Mouse (Mus musculus): ENCODE measurements at regions not wholly inside any gene's neighbourhood (a gene's known extent, or its start where the extent isn't known, plus 50 kb on each side); places are given as distances from the start of the nearest gene placed in this dataset.

DNA sequence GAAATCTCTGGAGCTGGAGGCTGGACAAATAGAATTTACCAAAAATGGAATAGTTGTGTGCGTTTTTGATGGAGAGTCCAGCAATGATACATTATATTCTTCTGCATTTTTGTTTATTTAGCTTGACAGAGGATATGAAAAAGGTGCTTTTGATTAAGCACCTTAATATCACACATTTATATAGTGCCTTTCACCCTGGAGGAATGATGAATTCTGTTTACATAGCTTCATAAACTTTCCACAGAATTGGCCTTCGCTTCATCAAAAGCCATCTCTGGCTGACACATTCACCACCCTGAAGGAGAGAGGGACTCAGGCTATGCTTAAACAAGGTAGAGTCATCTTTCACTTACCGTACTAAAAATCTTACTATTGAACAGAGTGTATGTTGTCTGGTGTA, 208.0 kb upstream of the Chrm2 start:
- Histone ChIP-seq H3K4me2 (replicated peaks; ENCODE audit: low read depth) (no peak overlapping the region), H3K4me1 (replicated peaks; ENCODE audit: control insufficient read depth, insufficient read depth, low read length) (no peaks in the 10 kb centered on the region), H3K9ac (ENCODE audit: low read depth, low read length) (no peak overlapping the region), H3K4me3 (ENCODE audit: low read depth, low read length) (no peak overlapping the region), H3K36me3 (ENCODE audit: control insufficient read depth, insufficient read depth) (no peaks in the 10 kb centered on the region), H3K27ac (ENCODE audit: low read depth, low read length) (no peak overlapping the region), H3K27me3 (replicated peaks; ENCODE audit: control insufficient read depth, insufficient read depth, low read length) (no peaks in the 10 kb centered on the region), H3K9me3 (ENCODE audit: control insufficient read depth) (no peaks in the 10 kb centered on the region)
- no peak for ATAC-seq
- WGBS: 58% methylated on average over 3 of the region's 3 CpGs
- TF ChIP-seq CTCF (IDR thresholded peaks at IDR 0.05; ENCODE audit: low read depth): no peak

DNA sequence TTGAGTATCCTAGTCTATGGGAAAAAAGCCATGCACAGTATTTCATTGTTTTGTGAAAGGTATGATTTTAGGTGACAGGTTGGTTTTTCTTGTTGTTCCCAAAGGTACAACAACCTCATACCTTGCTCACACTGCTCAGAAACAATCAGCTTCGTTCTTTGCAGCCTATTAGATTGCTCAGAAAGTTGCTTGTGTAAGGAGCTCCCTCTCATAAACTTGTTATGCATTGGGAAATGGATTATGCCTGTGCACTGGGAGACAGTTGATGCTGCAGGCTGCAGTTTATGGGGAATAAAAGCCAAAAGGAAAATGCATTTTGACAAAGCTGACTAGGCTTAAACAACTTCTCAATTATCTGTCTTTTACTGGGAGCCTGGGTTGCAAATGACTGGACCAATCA, 205.2 kb upstream of the Chrm2 start:
- 49% methylated on average over 1 of the region's 1 CpGs for WGBS
- Histone ChIP-seq H3K4me3 (ENCODE audit: low read depth, low read length) (no peak overlapping the region), H3K27me3 (replicated peaks; ENCODE audit: control insufficient read depth, insufficient read depth, low read length) (no peaks in the 10 kb centered on the region), H3K9ac (ENCODE audit: low read depth, low read length) (no peak overlapping the region), H3K4me2 (replicated peaks; ENCODE audit: low read depth) (no peak overlapping the region), H3K36me3 (ENCODE audit: control insufficient read depth, insufficient read depth) (no peaks in the 10 kb centered on the region), H3K4me1 (replicated peaks; ENCODE audit: control insufficient read depth, insufficient read depth, low read length) (no peaks in the 10 kb centered on the region), H3K27ac (ENCODE audit: low read depth, low read length) (no peak overlapping the region), H3K9me3 (ENCODE audit: control insufficient read depth) (no peaks in the 10 kb centered on the region)
- ATAC-seq: no peak
- TF ChIP-seq CTCF (IDR thresholded peaks at IDR 0.05; ENCODE audit: low read depth): no peak

DNA sequence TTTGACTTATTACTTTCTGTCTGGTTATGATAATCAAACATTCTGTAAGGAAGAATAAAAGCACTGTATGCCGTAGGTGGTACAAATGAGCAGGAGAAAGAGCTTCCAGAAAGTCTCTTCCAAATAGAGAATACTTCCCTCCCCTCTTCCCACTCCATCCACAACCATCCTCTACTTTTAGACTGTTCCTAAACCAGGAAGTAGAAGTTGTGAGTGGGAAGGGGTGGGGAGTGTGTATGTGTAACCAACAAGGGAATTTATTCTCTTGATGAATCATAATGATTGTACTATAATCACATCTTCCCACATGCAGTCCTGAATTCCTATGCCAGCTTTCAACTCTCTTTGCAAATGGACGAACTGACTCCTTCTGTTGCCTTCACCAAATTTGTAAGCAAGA, 181.2 kb upstream of the Chrm2 start:
- no peaks in the 10 kb centered on the region for H3K27me3 ChIP-seq (replicated peaks; ENCODE audit: control insufficient read depth, insufficient read depth, low read length)
- H3K9ac ChIP-seq (ENCODE audit: low read depth, low read length): no peak overlapping the region
- no peaks in the 10 kb centered on the region for H3K4me1 ChIP-seq (replicated peaks; ENCODE audit: control insufficient read depth, insufficient read depth, low read length)
- H3K4me2 ChIP-seq (replicated peaks; ENCODE audit: low read depth): no peak overlapping the region
- no peaks in the 10 kb centered on the region for H3K36me3 ChIP-seq (ENCODE audit: control insufficient read depth, insufficient read depth)
- ATAC-seq: no peak
- H3K9me3 ChIP-seq (ENCODE audit: control insufficient read depth): no peaks in the 10 kb centered on the region
- 71% methylated on average over 2 of the region's 2 CpGs for WGBS
- TF ChIP-seq CTCF (IDR thresholded peaks at IDR 0.05; ENCODE audit: low read depth): no peak
- no peak overlapping the region for H3K4me3 ChIP-seq (ENCODE audit: low read depth, low read length)
- no peak overlapping the region for H3K27ac ChIP-seq (ENCODE audit: low read depth, low read length)

- Histone ChIP-seq H3K27ac (ENCODE audit: low read depth, low read length) (no peak overlapping the region), H3K4me3 (ENCODE audit: low read depth, low read length) (no peak overlapping the region), H3K4me1 (replicated peaks; ENCODE audit: control insufficient read depth, insufficient read depth, low read length) (no peaks in the 10 kb centered on the region), H3K4me2 (replicated peaks; ENCODE audit: low read depth) (no peak overlapping the region), H3K27me3 (replicated peaks; ENCODE audit: control insufficient read depth, insufficient read depth, low read length) (no peaks in the 10 kb centered on the region), H3K9me3 (ENCODE audit: control insufficient read depth) (no peaks in the 10 kb centered on the region), H3K36me3 (ENCODE audit: control insufficient read depth, insufficient read depth) (no peaks in the 10 kb centered on the region), H3K9ac (ENCODE audit: low read depth, low read length) (no peak overlapping the region)
- no peak for TF ChIP-seq CTCF (IDR thresholded peaks at IDR 0.05; ENCODE audit: low read depth)
- 56% methylated on average over 4 of the region's 4 CpGs for WGBS
- no peak for ATAC-seq
These were observed 166.6 kb upstream of the Chrm2 start for GRCm38 (mm10) chr6:36221308-36221707.

GRCm38 (mm10) chr6:36234438-36234837, 153.4 kb upstream of the Chrm2 start:
- Histone ChIP-seq H3K27me3 (replicated peaks; ENCODE audit: control insufficient read depth, insufficient read depth, low read length) (no peaks in the 10 kb centered on the region), H3K27ac (ENCODE audit: low read depth, low read length) (no peak overlapping the region), H3K36me3 (ENCODE audit: control insufficient read depth, insufficient read depth) (no peaks in the 10 kb centered on the region), H3K4me2 (replicated peaks; ENCODE audit: low read depth) (no peak overlapping the region), H3K4me3 (ENCODE audit: low read depth, low read length) (no peak overlapping the region), H3K9me3 (ENCODE audit: control insufficient read depth) (no peaks in the 10 kb centered on the region), H3K4me1 (replicated peaks; ENCODE audit: control insufficient read depth, insufficient read depth, low read length) (no peaks in the 10 kb centered on the region), H3K9ac (ENCODE audit: low read depth, low read length) (no peak overlapping the region)
- no peak for ATAC-seq
- TF ChIP-seq CTCF (IDR thresholded peaks at IDR 0.05; ENCODE audit: low read depth): no peak
- WGBS: 60% methylated on average over 1 of the region's 1 CpGs

DNA sequence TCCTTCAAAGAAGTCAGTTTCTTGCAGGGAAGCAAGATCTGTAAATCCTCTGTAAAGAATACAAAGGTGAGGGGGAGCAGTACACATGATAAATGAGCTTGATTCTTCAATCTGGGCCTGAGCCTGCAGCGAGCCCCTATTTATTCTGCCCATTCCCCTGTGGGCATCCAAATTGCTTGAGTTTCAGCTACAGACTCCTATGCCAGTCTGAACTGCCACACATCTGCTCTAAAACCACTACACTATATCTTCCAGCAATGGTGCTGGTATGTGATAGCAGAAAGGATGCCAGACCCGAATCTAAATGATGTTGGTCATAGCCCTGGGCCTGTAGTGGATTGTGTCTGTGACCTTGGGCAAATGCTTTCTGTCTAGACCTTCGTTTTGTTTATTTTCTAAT, 140.9 kb upstream of the Chrm2 start:
- H3K4me2 ChIP-seq (replicated peaks; ENCODE audit: low read depth): no peak overlapping the region
- H3K4me1 ChIP-seq (replicated peaks; ENCODE audit: control insufficient read depth, insufficient read depth, low read length): no peaks in the 10 kb centered on the region
- ATAC-seq: no peak
- H3K27ac ChIP-seq (ENCODE audit: low read depth, low read length): no peak overlapping the region
- TF ChIP-seq CTCF (IDR thresholded peaks at IDR 0.05; ENCODE audit: low read depth): no peak
- no peaks in the 10 kb centered on the region for H3K36me3 ChIP-seq (ENCODE audit: control insufficient read depth, insufficient read depth)
- WGBS: 58% methylated on average over 3 of the region's 3 CpGs
- H3K27me3 ChIP-seq (replicated peaks; ENCODE audit: control insufficient read depth, insufficient read depth, low read length): no peaks in the 10 kb centered on the region
- no peak overlapping the region for H3K9ac ChIP-seq (ENCODE audit: low read depth, low read length)
- no peaks in the 10 kb centered on the region for H3K9me3 ChIP-seq (ENCODE audit: control insufficient read depth)
- H3K4me3 ChIP-seq (ENCODE audit: low read depth, low read length): no peak overlapping the region

GRCm38 (mm10) chr6:36248219-36248618, 139.7 kb upstream of the Chrm2 start:
- Histone ChIP-seq H3K27me3 (replicated peaks; ENCODE audit: control insufficient read depth, insufficient read depth, low read length) (no peaks in the 10 kb centered on the region), H3K27ac (ENCODE audit: low read depth, low read length) (no peak overlapping the region), H3K4me1 (replicated peaks; ENCODE audit: control insufficient read depth, insufficient read depth, low read length) (no peaks in the 10 kb centered on the region), H3K36me3 (ENCODE audit: control insufficient read depth, insufficient read depth) (no peaks in the 10 kb centered on the region), H3K4me3 (ENCODE audit: low read depth, low read length) (no peak overlapping the region), H3K9me3 (ENCODE audit: control insufficient read depth) (no peaks in the 10 kb centered on the region), H3K4me2 (replicated peaks; ENCODE audit: low read depth) (no peak overlapping the region), H3K9ac (ENCODE audit: low read depth, low read length) (no peak overlapping the region)
- TF ChIP-seq CTCF (IDR thresholded peaks at IDR 0.05; ENCODE audit: low read depth): no peak
- WGBS: 90% methylated on average over 1 of the region's 1 CpGs
- no peak for ATAC-seq

Data from intestine, postnatal 0 days (tissue).